Mouse (Mus musculus) kidney, postnatal 4 days (tissue): ENCODE measurements around the gene Zfp266.

Experiments
- DNase-seq, 2 experiments: peaks; one replicate each; pipeline ENCODE4 v3.0.0; 2021; ENCODE audit warnings: mixed read lengths in 2 of 2

Zfp266 gene

GRCm38 (mm10) chr9:20491858-20492526 lies 29.2 kb downstream of the Zfp266 start:
- DNase-seq: no peak

GRCm38 (mm10) chr9:20489536-20489935 lies 31.7 kb downstream of the Zfp266 start:
- no peak for DNase-seq

DNA sequence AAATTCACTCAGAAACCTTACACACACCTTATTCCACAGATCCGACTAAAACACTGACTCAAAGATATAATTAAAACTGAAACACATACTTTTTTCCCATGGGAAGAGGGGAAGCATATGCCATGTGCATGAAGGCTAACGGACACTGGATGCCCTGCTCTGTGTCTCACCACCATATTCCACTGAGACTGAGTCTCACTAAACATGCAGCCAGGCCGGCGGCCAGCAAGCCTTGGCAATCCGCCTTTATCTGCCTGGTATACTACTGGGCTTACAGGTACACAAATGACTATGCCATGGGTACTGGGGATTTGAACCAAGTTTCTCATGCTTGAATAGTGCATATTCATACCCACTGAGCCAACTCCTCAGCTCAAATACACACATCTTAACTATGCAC lies 41.8 kb downstream of the Zfp266 start:
- DNase-seq: peak in 1 of 2 experiments; percentile 18

GRCm38 (mm10) chr9:20476632-20477031 lies 44.6 kb downstream of the Zfp266 start:
- no peak for DNase-seq

GRCm38 (mm10) chr9:20466761-20467442 lies 54.3 kb downstream of the Zfp266 start:
- DNase-seq: peak; percentile 62 to 72

DNA sequence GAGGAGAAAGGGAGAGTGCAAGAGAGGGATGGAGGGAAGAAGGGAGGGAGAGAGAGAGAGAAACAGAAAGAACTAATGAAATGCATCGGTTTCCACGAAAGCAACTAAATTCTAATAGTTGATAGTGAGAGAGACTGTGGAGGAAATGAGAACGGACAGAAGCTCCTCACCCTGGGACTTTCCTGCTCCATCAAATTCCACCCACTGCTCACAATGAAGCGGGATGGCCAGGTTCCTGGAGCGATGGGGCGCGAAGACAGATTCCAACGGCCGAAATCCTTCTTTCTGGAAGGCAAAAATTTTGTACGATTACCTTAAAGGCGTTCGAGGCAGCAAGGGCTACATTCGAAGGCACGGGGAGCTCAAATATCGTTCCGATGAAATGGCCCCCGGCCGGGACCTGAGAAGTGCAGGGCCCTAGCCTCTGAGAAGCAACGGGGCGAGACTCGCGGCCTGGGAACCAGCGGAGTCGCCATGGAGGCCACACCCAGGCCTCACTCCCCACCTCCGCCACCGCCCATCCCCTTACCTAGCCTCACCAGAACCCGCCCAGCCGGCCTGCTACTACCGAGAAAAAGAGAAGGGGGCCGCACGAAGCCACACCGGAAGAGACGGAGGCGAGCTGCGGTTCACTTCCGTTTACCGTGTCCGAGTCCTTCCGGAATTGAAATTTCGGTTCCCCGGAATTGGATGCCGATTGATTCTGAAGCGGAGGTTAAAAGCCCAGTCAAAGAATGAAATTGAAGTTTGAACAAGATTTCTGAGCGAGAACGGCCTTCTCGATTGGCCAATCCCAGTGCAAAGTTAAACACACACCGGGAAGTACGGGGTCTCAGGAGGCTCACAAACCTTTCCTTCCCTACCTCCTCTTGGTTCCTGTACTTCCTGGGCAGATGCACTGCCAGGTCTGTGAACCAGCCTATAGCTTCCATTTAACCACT lies 61.6 kb downstream of the Zfp266 start, which contains the start of gene Zfp26:
Zfp26 (minus strand) TSS at position 786 of the 941 bp plus-strand sequence.
- peak; percentile 82 to 89 for DNase-seq

- DNase-seq: no peak
Observed at GRCm38 (mm10) chr9:20453647-20454046, 67.6 kb downstream of the Zfp266 start.

GRCm38 (mm10) chr9:20451493-20451892 lies 69.7 kb downstream of the Zfp266 start:
- no peak for DNase-seq
